Mouse (Mus musculus): Measurements from ENCODE around the gene Slc50a1. TPM values are rescaled to one million over a fixed set of nuclear protein-coding genes. Genes with fewer than 3 reads are reported as not detected.

Slc50a1 gene
- polyA plus RNA-seq, 1 experiment from 2014 or later: 38.4 TPM

GRCm38 (mm10) chr3:89287286-89287685 is 16.9 kb upstream of the Slc50a1 start:
- no peak for DNase-seq (ENCODE audit: low spot score)
- WGBS: 57% methylated on average over 5 of the region's 5 CpGs
- Histone ChIP-seq H3K27me3 (replicated peaks; ENCODE audit: control insufficient read depth, insufficient read depth, low read length) (no peaks in the 10 kb centered on the region), H3K4me2 (ENCODE audit: low read length) (no peak overlapping the region), H3K36me3 (ENCODE audit: control insufficient read depth, insufficient read depth, low read length) (no peaks in the 10 kb centered on the region), H3K9me3 (replicated peaks; ENCODE audit: control insufficient read depth, low read length) (no peaks in the 10 kb centered on the region), H3K27ac (ENCODE audit: low read depth, low read length) (no peak overlapping the region), H3K9ac (ENCODE audit: low read length) (no peak overlapping the region), H3K4me3 (ENCODE audit: low read depth, low read length) (no peak overlapping the region), H3K4me1 (ENCODE audit: control insufficient read depth, insufficient read depth, low read length) (no peaks in the 10 kb centered on the region)
- no peak for ATAC-seq

GRCm38 (mm10) chr3:89285526-89285925 is 15.2 kb upstream of the Slc50a1 start:
- peaks cover 7% of the 10 kb centered on the region for H3K4me1 ChIP-seq (ENCODE audit: control insufficient read depth, insufficient read depth, low read length)
- ATAC-seq (no peak), DNase-seq (ENCODE audit: low spot score) (no peak)
- 0 out of 2 replicates have a peak, but pooled peaks cover 4% of the 10 kb centered on the region for H3K27me3 ChIP-seq (replicated peaks; ENCODE audit: control insufficient read depth, insufficient read depth, low read length)
- H3K4me2 ChIP-seq (ENCODE audit: low read length): no peak overlapping the region
- H3K9ac ChIP-seq (ENCODE audit: low read length): no peak overlapping the region
- H3K27ac ChIP-seq (ENCODE audit: low read depth, low read length): no peak overlapping the region
- 49% methylated on average over 2 of the region's 2 CpGs for WGBS
- H3K4me3 ChIP-seq (ENCODE audit: low read depth, low read length): no peak overlapping the region
- no peaks in the 10 kb centered on the region for H3K9me3 ChIP-seq (replicated peaks; ENCODE audit: control insufficient read depth, low read length)
- H3K36me3 ChIP-seq (ENCODE audit: control insufficient read depth, insufficient read depth, low read length): no peaks in the 10 kb centered on the region

GRCm38 (mm10) chr3:89284261-89284660 is 13.9 kb upstream of the Slc50a1 start:
- WGBS: 87% methylated on average over 3 of the region's 3 CpGs
- Histone ChIP-seq H3K4me3 (ENCODE audit: low read depth, low read length) (no peak overlapping the region), H3K4me2 (ENCODE audit: low read length) (no peak overlapping the region), H3K9ac (ENCODE audit: low read length) (no peak overlapping the region), H3K4me1 (ENCODE audit: control insufficient read depth, insufficient read depth, low read length) (peaks cover 15% of the 10 kb centered on the region), H3K9me3 (replicated peaks; ENCODE audit: control insufficient read depth, low read length) (no peaks in the 10 kb centered on the region), H3K36me3 (ENCODE audit: control insufficient read depth, insufficient read depth, low read length) (no peaks in the 10 kb centered on the region), H3K27ac (ENCODE audit: low read depth, low read length) (no peak overlapping the region), H3K27me3 (replicated peaks; ENCODE audit: control insufficient read depth, insufficient read depth, low read length) (0 out of 2 replicates have a peak, but pooled peaks cover 8% of the 10 kb centered on the region)
- DNase-seq (ENCODE audit: low spot score) (no peak), ATAC-seq (no peak)

- Histone ChIP-seq H3K4me3 (ENCODE audit: low read depth, low read length) (no peak overlapping the region), H3K27me3 (replicated peaks; ENCODE audit: control insufficient read depth, insufficient read depth, low read length) (0 out of 2 replicates have a peak, but pooled peaks cover 9% of the 10 kb centered on the region), H3K4me1 (ENCODE audit: control insufficient read depth, insufficient read depth, low read length) (peaks cover 15% of the 10 kb centered on the region), H3K36me3 (ENCODE audit: control insufficient read depth, insufficient read depth, low read length) (no peaks in the 10 kb centered on the region), H3K4me2 (ENCODE audit: low read length) (no peak overlapping the region), H3K9ac (ENCODE audit: low read length) (peak overlapping the region; percentile 29; the same call in 1 of the 2 replicates), H3K27ac (ENCODE audit: low read depth, low read length) (no peak overlapping the region), H3K9me3 (replicated peaks; ENCODE audit: control insufficient read depth, low read length) (no peaks in the 10 kb centered on the region)
- DNase-seq (ENCODE audit: low spot score) (no peak), ATAC-seq (no peak)
- WGBS: 23% methylated on average over 4 of the region's 4 CpGs
Measured at GRCm38 (mm10) chr3:89282291-89282643, 11.9 kb upstream of the Slc50a1 start.

- H3K4me3 ChIP-seq (ENCODE audit: low read depth, low read length): peak overlapping the region; percentile 41
- H3K36me3 ChIP-seq (ENCODE audit: control insufficient read depth, insufficient read depth, low read length): no peaks in the 10 kb centered on the region
- no peaks in the 10 kb centered on the region for H3K9me3 ChIP-seq (replicated peaks; ENCODE audit: control insufficient read depth, low read length)
- H3K27ac ChIP-seq (ENCODE audit: low read depth, low read length): no peak overlapping the region
- H3K27me3 ChIP-seq (replicated peaks; ENCODE audit: control insufficient read depth, insufficient read depth, low read length): 0 out of 2 replicates have a peak, but pooled peaks cover 13% of the 10 kb centered on the region
- DNase-seq (ENCODE audit: low spot score) (peak; percentile 93), ATAC-seq (0 out of 2 replicates have a peak, but pooled peaks have one; percentile 25)
- peaks cover 15% of the 10 kb centered on the region for H3K4me1 ChIP-seq (ENCODE audit: control insufficient read depth, insufficient read depth, low read length)
- WGBS: 11% methylated on average over 20 of the region's 20 CpGs
- peak overlapping the region; percentile 88 for H3K4me2 ChIP-seq (ENCODE audit: low read length)
- 0 out of 2 replicates have a peak overlapping the region, but pooled peaks have one; percentile 29 for H3K9ac ChIP-seq (ENCODE audit: low read length)
Measured at GRCm38 (mm10) chr3:89281579-89282290, 11.4 kb upstream of the Slc50a1 start.

- peaks cover 15% of the 10 kb centered on the region for H3K4me1 ChIP-seq (ENCODE audit: control insufficient read depth, insufficient read depth, low read length)
Measured at GRCm38 (mm10) chr3:89280606-89281511, 10.5 kb upstream of the Slc50a1 start, which contains the start of gene Efna1. Gene Efna1 (minus strand): TSS chr3:89281142.

GRCm38 (mm10) chr3:89280050-89280605 is 9.8 kb upstream of the Slc50a1 start:
- H3K36me3 ChIP-seq (ENCODE audit: control insufficient read depth, insufficient read depth, low read length): no peaks in the 10 kb centered on the region
- peak; percentile 48 for DNase-seq (ENCODE audit: low spot score)
- H3K27me3 ChIP-seq (replicated peaks; ENCODE audit: control insufficient read depth, insufficient read depth, low read length): 0 out of 2 replicates have a peak, but pooled peaks cover 13% of the 10 kb centered on the region
- H3K4me1 ChIP-seq (ENCODE audit: control insufficient read depth, insufficient read depth, low read length): peaks cover 15% of the 10 kb centered on the region
- under 1% methylated on average over 28 of the region's 29 CpGs for WGBS
- peak overlapping the region; percentile 60 for H3K9ac ChIP-seq (ENCODE audit: low read length)
- H3K9me3 ChIP-seq (replicated peaks; ENCODE audit: control insufficient read depth, low read length): no peaks in the 10 kb centered on the region
- peak; percentile 30 for ATAC-seq
- peak overlapping the region; percentile 41 for H3K4me3 ChIP-seq (ENCODE audit: low read depth, low read length)
- peak overlapping the region; percentile 88 for H3K4me2 ChIP-seq (ENCODE audit: low read length)
- peak overlapping the region; percentile 23; the same call in 1 of the 2 replicates for H3K27ac ChIP-seq (ENCODE audit: low read depth, low read length)

More at GRCm38 (mm10) chr3:89280606-89281511, 10.5 kb upstream of the Slc50a1 start, which contains the start of gene Efna1:
- H3K36me3 ChIP-seq (ENCODE audit: control insufficient read depth, insufficient read depth, low read length): no peaks in the 10 kb centered on the region
- H3K9me3 ChIP-seq (replicated peaks; ENCODE audit: control insufficient read depth, low read length): no peaks in the 10 kb centered on the region
- WGBS: under 1% methylated on average over 52 of the region's 52 CpGs
- H3K4me2 ChIP-seq (ENCODE audit: low read length): peak within 1 kb of the TSS; percentile 88
- peak within 1 kb of the TSS; percentile 65 for H3K27ac ChIP-seq (ENCODE audit: low read depth, low read length)
- 0 out of 2 replicates have a peak, but pooled peaks cover 13% of the 10 kb centered on the region for H3K27me3 ChIP-seq (replicated peaks; ENCODE audit: control insufficient read depth, insufficient read depth, low read length)
- ATAC-seq (peak; percentile 30; the same call in 1 of the 2 replicates), DNase-seq (ENCODE audit: low spot score) (peak; percentile 61)
- H3K4me3 ChIP-seq (ENCODE audit: low read depth, low read length): peak within 1 kb of the TSS; percentile 41
- peak within 1 kb of the TSS; percentile 60 for H3K9ac ChIP-seq (ENCODE audit: low read length)

- Histone ChIP-seq H3K9ac (ENCODE audit: low read length) (peak overlapping the region; percentile 60), H3K4me1 (ENCODE audit: control insufficient read depth, insufficient read depth, low read length) (peaks cover 15% of the 10 kb centered on the region), H3K4me2 (ENCODE audit: low read length) (peak overlapping the region; percentile 88), H3K9me3 (replicated peaks; ENCODE audit: control insufficient read depth, low read length) (no peaks in the 10 kb centered on the region), H3K4me3 (ENCODE audit: low read depth, low read length) (peak overlapping the region; percentile 41), H3K27me3 (replicated peaks; ENCODE audit: control insufficient read depth, insufficient read depth, low read length) (0 out of 2 replicates have a peak, but pooled peaks cover 13% of the 10 kb centered on the region), H3K36me3 (ENCODE audit: control insufficient read depth, insufficient read depth, low read length) (no peaks in the 10 kb centered on the region), H3K27ac (ENCODE audit: low read depth, low read length) (peak overlapping the region; percentile 23; the same call in 1 of the 2 replicates)
- ATAC-seq (peak; percentile 80), DNase-seq (ENCODE audit: low spot score) (peak; percentile 80)
- 2% methylated on average over 35 of the region's 35 CpGs for WGBS
Measured at GRCm38 (mm10) chr3:89279153-89279890, 9.0 kb upstream of the Slc50a1 start.

Measured in forebrain, embryonic 14.5 days (tissue).